Mouse (Mus musculus): ENCODE measurements at regions not wholly inside any gene's neighbourhood (a gene's known extent, or its start where the extent isn't known, plus 50 kb on each side); places are given as distances from the start of the nearest gene placed in this dataset.

DNA sequence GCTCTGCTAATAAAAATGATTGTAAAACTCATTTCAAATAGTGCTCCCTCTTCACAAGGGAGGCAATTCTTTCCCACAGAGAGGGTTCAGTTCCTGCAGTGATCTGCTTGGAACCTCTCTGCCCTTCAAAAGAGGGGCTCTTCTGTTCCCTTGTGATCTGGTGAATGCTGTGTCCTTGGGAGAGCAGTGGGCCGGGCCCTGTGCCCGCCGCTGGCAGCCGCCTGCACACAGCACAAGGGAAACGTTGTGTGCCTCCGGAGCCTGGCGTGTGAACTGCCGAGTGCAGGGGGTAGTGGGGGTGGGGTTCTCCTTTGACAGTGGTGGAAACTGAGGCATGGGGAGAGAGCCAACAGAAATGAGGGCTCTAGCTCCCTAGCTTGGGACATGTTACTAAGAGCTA, 54.4 kb upstream of the Csrp1 start:
- TF ChIP-seq CTCF (IDR thresholded peaks at IDR 0.05; ENCODE audit: low read depth, low read length) (no peak), POLR2A (IDR thresholded peaks at IDR 0.05; ENCODE audit: borderline replicate concordance, low read depth, low read length) (no peak)

Data from bone marrow macrophage, adult 2 months (primary cell).